Mouse (Mus musculus) kidney, postnatal 10 days (tissue): ENCODE measurements around the gene Crtac1.

Experiments used
- DNase-seq: peaks from one replicate; pipeline ENCODE4 v3.0.0; 2021; ENCODE audit warnings: mixed read lengths

The Crtac1 gene

GRCm38 (mm10) chr19:42431485-42432190 is at the start of gene Crtac1:
Crtac1 (minus strand) TSS chr19:42431783.
- DNase-seq = peak; percentile 77

- no peak for DNase-seq
Observed at GRCm38 (mm10) chr19:42478303-42478702, 46.7 kb upstream of the Crtac1 start.

GRCm38 (mm10) chr19:42477769-42478168 is 46.2 kb upstream of the Crtac1 start:
- no peak for DNase-seq

GRCm38 (mm10) chr19:42472831-42473230 is 41.2 kb upstream of the Crtac1 start:
- DNase-seq = peak; percentile 53

- DNase-seq = no peak
Observed at GRCm38 (mm10) chr19:42471571-42471970, 40.0 kb upstream of the Crtac1 start.

- no peak for DNase-seq
Observed at GRCm38 (mm10) chr19:42461851-42462250, 30.3 kb upstream of the Crtac1 start.

GRCm38 (mm10) chr19:42461353-42461752 is 29.8 kb upstream of the Crtac1 start:
- DNase-seq = no peak

- no peak for DNase-seq
Observed at GRCm38 (mm10) chr19:42459512-42459911, 27.9 kb upstream of the Crtac1 start.

GRCm38 (mm10) chr19:42454481-42455236 is 23.1 kb upstream of the Crtac1 start:
- DNase-seq = no peak

GRCm38 (mm10) chr19:42454006-42454405 is 22.4 kb upstream of the Crtac1 start:
- peak; percentile 45 for DNase-seq

- peak; percentile 31 for DNase-seq
Observed at GRCm38 (mm10) chr19:42452539-42452938, 21.0 kb upstream of the Crtac1 start.

- no peak for DNase-seq
Observed at GRCm38 (mm10) chr19:42448539-42448938, 17.0 kb upstream of the Crtac1 start.

GRCm38 (mm10) chr19:42443887-42444409 is 12.4 kb upstream of the Crtac1 start:
- peak; percentile 39 for DNase-seq

GRCm38 (mm10) chr19:42443266-42443665 is 11.7 kb upstream of the Crtac1 start:
- DNase-seq = no peak

GRCm38 (mm10) chr19:42442246-42443197 is 10.9 kb upstream of the Crtac1 start:
- no peak for DNase-seq

- DNase-seq = no peak
Observed at GRCm38 (mm10) chr19:42440089-42440488, 8.5 kb upstream of the Crtac1 start.

GRCm38 (mm10) chr19:42439353-42439752 is 7.8 kb upstream of the Crtac1 start:
- DNase-seq = peak; percentile 30

- DNase-seq = no peak
Observed at GRCm38 (mm10) chr19:42435621-42436020, 4.0 kb upstream of the Crtac1 start.

GRCm38 (mm10) chr19:42432761-42433160 is 1.2 kb upstream of the Crtac1 start:
- DNase-seq = no peak

- peak; percentile 53 for DNase-seq
Observed at GRCm38 (mm10) chr19:42432191-42432590, 608 bp upstream of the Crtac1 start.

- no peak for DNase-seq
Observed at GRCm38 (mm10) chr19:42430981-42431380, 602 bp downstream of the Crtac1 start.

- DNase-seq = peak; percentile 52
Observed at GRCm38 (mm10) chr19:42429410-42429809, 2.2 kb downstream of the Crtac1 start.

- peak; percentile 65 for DNase-seq
Observed at GRCm38 (mm10) chr19:42425208-42425607, 6.4 kb downstream of the Crtac1 start.
